Mouse (Mus musculus) layer of hippocampus, adult 9-11 months (tissue): ENCODE data around the gene Nfkbiz.

Experiments used
- DNase-seq: peaks from one replicate; pipeline ENCODE4 v3.0.0; 2022

Nfkbiz gene

DNA sequence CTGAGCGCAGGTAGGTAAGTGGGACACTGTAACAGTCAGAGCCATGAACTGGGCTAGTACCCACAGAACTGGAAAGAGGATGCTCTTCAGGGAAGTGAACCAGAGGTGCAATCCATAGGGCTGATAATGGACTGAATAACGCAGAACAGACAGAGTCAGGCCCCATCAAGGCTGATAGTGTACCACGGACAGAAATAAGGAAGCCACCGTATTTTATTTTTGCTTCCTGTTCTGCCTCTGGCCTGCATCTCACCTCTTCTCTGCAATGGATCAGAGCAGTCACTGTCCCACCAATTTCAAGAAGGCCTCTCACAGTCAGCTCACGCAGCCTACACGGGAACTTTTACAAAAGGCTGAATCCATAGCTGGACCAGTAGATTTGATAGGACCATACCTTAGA is 6.7 kb downstream of the Nfkbiz start:
- no peak for DNase-seq

DNA sequence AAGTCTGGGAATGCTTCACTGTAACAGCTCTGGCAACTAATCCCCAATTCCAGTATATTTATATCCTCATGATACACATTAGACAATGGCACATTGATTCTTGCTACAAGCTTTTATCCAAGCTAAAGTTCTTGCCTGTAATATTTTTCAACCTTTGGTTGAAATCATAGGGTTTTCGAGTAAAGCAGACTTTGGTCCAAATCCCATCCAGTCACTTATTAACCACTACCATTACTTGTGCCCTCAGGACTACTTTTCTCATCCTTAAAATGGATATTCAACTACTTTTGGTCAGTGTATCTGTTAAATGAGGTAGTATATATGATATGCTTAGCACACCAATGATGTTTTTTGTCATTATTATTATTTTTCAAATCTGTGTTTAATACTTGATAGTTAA is 7.2 kb downstream of the Nfkbiz start:
- no peak for DNase-seq

DNA sequence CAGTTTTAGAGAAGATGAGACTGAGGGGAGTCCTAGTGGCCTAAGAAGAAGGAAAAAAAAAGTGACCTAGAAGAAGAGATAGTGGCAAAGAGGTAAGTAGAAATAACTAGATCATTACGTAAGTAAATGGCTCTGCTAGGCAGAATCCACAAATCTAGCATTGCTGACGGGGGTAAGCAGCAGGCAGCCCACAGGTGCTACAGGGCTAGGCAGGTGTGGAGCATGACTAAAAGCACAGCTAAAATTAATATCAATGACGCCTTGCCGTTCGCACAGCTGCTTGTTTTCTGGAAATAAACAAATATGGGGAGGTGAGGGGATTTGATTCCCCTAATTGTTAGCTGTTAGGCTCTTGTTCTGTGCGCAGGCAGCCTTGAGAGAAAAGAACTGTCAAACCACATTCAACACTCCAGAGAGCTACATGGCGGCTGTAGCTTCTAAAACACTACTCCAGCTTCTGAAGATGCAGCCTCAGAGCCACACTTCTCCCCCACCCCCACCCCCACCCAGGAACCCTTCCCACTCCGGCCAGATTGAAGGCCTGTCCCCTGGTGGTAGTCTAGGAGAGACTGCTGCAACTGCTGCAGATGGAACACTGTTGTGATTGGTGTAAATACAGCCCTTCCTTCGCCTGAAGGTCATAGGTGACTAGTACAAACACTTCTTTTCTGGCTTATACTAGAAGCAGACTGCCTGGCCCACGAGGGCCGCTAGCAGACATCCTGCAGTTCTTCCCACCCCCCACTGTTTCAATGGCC is 15.1 kb downstream of the Nfkbiz start:
- DNase-seq: no peak

DNA sequence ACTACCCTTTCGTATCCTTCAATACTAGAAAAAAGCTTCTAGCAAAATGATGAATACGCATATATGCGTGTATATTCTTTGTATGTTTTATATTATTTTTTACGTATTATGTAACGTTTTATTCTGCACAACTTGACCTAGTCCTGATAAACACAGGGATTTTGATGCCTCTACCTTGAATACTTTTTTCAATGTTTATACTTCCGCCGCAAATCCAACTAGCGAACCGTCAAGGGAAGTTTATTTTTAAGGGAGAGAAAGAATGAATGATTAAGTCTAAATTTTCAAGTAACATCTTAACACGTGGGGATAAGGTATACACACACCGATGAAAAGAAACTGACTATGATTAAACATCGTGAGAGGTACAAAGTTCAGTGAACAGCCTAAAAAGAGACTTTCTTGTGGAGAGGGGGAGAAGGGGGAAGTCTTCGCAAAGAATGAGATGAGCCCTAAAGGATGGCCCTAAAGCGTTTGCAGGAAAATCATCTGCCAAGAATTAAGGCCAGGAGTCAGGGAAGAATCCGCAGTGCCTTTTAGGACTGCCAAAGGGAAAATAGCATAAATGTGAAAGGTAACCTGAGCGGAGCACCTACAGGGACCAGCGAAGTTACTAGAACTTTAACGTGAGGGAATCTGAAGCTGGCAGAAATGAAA is 15.8 kb downstream of the Nfkbiz start:
- no peak for DNase-seq

DNA sequence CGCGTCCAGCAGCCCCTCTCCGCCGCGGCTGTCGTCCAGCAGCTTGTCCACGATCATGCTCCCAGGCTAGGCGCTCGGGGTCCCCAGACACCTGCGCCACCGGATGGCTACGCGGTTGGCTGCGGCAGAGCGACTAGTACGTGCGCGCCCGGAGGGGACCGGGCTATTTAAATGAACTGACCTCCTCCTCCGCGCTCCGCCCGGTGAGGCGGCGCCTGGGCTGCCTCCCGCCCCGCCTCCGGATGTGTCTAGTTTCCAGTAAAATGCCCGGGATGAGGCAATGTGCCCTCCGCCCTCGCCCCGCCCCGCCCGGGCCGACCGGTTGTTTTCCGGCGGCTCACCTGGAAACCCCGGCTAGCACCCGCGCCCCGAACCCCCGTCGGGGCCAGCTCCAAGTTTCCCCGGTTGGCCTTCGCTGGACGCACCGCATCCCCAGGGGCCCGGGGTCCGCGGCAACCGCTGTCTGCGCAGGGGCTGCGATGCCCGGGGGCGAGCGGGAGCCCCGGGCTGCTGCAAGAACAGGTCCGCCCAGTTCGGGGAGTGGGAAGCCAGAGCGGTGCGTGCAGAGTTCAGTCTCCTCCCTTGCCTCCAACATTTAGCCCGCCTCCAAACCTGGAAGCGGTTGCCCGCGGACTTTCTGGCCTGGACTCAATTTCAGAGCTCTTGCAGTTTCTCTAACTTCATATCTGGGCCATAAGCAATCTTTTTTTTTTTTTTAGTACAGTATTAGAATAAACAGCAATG is 16.5 kb downstream of the Nfkbiz start:
- peak; percentile 92 for DNase-seq

DNA sequence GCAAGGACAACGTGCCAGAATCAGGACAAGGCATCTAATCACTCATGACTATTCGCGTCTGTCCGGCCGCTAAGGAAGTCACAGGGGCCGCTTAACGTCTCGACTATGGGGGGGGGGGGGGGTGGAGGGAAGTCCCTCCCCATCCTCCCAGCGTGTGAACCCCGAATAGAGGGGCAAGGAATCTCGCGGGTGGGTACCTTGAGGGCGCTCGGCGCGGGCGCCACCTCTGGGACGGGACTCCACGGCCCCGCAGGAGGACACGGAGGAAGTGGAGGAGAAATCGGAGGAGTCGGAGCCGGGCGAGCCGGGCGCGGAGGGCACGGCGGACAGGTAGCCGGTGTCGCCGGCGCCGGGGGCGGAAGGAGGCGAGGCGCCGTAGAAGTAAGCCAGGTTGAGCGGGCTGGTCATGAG is 17.1 kb downstream of the Nfkbiz start:
- DNase-seq: no peak

DNA sequence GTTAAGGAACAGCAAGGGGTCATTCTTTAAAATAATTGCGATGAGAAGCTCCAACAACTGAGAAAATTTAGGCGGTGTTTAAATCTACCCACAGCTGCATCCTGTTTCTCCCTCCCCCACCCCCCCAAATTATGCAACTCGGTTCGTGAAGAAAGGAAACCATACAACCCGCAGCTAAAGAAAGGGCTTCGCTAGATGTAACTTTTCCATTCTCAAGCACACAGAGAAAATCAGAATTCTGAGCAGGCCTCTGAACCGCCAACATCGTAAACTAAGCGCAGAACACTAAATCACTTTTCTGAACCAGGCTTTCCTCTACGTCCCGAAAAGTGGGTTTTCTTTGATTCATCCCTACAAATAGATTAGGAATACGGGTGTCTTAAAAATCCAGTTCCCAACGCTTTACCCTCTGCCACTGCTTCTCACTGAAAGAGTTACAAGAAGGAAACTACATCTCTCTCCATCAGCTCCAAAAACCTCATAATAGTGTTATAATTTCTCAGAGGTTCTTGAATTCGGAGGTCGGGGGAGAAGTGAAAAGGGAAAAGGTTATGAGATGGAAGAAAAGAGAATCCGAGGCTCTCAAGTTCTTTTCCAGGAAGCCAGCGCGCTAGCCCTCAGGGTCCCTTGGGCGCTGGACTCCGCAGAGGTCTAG is 17.7 kb downstream of the Nfkbiz start:
- no peak for DNase-seq

DNA sequence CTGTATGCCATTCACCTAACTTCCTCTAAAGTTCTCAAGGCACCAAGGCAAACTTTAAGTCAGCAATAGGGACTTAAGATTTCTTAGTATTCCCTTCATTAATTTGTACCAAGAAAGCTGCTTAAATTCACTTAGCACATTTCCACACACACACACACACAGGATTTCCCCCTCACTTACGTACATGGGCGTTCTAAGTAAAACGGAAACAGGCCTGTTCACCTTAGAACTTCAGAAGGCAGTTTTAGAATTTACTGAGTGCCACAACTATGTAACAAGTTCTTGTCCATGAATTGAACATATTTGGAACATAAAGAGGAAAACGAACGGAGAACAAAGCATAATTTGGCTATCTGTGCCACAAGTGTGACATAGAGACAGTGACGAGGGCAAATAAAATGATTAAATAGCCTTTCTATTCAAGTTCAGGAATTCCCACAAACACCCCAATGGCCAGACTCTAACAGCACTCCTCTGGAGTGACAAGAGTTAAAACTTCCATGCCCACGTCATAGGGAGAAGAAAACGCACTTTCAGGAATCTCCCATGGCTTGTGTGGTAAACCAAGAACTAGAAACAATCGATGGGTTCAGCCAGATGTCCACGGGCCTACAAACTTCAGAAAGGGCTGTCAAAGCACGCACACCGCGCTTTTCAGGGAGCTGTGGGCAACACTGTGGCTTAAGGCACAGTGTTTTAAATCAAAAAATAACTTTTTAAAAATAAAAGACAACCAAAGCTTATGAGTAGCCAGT is 18.4 kb downstream of the Nfkbiz start:
- no peak for DNase-seq

DNA sequence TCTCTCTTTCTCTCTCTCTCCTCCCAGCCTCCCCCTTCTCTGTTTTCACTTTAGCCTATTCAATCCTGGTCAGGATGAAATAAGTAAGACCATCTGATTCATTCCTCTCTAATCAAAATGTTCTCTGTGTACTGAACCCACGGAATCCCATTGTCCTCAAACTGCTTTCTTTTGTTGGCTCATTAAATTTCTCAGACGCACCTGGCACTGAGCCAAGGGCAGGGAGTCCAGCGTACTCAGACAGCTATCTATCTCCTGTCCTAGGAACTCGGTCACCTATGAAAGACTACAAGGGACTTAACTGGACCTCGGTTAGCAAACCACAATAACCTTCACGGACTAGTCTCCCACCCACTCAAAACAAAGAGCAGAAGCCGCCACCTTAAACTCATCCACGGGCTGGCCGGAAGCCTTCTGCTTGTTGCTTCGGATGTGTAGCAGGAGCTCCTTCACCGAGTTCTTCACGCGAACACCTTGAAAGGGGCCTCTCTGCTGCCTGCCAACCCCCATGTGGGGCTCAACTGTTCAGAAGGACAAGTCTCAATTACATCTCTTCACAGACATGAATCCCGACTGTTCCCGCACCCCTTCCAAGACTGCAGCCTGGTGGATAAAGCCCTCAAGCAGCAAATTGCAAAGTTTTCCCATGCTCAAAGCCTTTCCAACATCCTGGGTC is 19.4 kb downstream of the Nfkbiz start:
- no peak for DNase-seq

DNA sequence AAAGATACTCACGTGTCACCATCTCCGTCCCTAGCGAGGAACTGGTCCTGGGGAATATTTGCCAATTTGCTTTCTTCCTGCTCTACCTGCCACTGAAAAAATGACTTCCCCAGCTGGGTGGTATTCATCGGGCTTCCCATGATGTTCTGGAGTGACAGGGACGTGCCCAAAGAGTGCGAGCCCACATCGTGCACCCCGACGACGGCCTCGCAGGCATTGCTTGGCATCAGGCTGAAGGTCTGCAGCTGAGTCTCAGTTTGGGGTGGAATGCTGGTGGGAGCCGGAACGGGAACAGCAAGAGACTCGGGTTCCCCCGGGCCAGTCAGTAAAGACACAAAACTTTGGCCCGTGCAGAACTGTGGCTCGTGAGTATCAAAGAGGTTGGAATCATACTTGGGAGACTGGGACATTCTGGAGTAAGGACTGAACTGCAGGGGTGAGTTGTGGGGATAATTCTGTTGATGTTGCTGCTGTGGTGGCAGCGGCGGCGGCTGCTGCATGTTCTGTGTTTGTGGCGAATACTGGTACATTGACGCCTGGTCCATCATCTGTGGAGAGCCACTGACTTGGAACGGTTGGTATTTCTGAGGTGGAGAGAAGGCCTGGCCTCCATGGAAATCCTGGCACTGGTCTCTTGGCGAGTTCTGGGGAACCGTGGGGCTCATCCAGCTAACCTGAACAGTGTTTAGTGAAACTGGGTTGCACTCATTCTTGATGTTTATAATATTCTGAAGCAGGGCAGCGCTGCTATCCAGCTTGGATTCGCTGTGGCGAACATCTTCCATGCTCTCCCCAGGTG is 20.8 kb downstream of the Nfkbiz start:
- DNase-seq: no peak

DNA sequence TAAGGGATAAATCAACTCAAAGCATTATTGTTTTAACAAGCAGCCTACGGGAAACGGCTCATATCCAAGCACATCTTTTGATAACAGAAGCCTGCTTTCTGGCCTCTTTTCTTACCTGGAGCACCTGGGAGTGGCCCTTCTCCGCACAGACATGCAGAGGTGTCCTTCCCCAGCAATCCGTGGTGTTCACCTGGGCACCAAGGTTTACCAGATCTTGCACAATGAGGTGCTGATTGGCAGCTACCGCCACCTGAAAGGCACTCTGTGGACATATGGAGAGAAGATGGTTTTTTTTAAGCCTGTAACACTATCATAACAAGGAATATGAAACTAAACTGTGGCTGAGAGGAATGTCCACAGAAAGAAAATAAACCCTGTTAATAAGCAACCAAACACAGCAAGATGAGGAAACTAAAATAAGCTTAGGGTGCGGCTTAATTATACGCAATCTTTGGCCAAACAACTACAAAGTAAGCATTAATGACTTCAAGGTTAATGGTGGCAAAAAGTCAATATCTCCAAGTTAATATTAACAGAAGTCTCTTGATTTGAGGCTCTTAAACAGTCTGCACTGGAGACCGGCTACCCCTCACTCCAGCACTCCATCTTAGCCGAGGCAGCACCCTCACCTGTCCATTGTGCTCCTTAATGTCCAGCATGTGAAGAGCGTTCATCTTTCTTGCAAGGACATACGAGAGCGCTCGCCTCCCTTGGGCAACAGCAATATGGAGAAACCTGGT is 22.3 kb downstream of the Nfkbiz start:
- no peak for DNase-seq

DNA sequence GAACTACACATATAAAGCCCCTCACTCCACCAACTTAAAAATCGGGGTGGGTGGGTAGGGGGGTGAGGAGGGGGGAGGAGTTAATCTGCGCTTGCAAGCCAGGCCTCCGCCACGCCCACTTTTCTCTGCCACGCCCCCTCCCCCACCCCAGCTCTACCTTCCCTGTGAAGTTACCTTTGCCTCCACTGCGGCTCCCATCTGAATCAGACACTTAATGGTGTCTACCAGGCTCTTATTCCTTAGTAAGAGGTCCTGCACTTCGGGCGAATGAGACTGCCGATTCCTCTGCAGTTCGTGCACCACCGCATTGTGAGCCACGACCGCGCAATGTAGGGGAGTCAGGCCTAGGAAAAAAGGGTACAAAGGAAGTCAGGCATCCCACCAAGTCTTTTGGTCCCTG is 23.2 kb downstream of the Nfkbiz start:
- no peak for DNase-seq

DNA sequence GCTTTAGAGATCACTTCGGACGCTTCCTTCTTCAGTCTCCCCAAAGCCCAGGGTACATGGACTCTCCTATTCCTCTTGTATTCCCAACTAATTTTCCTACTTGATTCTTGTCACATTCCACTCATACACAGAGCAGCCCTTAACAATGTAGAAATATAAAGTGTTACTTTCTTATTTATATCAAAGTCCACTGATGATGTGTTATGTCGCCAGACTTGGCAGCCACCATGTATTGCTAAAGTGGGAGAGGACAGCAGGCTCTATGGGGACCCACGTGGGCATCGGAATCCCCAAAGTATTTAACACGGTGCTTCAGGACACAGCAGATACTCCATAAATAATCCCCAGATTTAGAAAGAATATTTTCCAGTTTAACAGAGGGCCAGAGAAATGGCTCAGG is 24.0 kb downstream of the Nfkbiz start:
- no peak for DNase-seq

DNA sequence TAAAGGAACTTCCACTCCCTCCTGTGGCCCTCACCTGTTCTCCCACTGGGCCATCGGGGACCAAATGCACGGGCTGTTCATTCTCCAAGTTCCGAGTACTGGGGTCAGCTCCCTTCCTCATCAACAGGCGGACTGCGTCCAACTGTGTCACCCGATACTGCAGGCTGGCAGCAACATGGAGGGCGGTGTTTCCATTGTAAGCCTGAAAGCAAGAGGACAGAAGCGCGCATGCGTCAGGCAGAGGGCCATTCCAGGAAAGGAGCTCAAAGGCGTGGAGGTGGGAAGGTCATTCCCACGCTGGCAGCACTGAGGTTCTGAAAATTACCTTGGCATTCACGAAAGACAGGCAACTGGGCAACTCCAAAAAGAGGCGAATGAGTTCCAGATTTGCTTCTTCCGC is 24.8 kb downstream of the Nfkbiz start:
- DNase-seq: no peak

DNA sequence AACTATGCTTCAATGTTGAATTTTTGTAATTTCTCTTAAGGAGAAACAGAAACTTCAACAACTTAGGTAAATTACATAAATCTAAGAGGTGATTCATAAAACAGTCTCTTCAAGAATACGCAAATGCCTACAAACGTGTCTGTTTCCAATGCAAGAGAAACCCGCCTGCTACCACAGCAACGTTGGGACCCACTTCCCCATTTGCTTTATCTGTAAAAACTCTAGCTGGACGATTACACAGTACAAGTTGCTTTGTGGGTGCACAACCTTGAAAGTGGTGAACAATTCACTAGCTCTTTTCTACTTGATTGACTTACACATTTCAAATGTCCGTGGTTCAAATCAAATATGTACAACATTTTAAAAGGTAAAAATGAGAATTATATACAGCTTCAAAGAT is 26.9 kb downstream of the Nfkbiz start:
- DNase-seq: no peak

DNA sequence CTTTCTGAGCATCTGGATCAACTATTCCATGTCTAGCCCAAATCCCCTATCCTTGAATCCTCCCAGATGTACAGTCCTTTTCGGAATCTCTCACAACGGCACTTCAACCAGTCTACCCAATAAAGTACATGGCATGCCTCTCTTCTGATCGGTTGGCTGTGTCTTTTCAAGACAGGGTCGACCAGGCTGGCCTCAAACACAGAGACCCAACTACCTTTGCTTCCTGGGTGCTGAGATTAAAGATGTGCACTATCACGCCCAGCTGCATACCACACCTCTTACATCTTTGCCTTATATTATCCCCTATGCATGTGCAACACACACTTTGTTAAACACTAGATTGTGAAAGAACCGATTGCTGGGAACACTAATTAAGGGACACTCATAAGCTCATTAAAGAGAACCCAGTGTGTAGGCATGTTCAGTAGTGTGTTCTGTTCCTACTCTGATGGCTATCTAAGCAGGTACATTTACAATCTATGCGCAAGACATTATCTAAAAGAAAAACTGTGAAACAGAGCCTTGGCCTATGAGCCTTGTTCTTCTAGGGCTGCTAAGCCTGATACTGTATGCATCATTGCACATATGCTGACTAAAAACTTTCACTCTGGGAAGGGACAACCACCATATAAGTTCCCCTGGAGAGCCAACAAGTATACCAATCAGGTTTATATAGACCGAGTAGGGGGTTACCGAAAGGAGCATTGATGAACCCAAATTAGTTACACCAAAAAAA is 28.8 kb downstream of the Nfkbiz start:
- no peak for DNase-seq

DNA sequence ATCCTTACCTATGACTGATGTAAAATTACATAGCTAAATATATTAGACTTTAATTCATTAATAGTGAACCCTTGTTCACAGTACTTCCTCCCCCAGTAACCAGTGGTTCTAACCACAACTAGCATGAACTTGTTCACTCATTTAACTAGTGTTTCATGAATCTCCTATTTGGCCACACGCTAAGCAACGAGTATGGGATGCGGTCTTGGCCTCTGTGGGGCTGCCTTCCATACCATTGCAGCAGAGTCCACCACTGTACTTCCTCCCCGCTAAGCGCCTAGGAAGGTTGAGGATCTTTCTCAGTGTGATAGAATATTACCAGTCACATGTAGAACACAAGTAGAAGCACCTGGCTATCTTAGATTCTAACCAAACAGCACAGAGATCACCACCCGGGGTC is 29.4 kb downstream of the Nfkbiz start:
- no peak for DNase-seq

DNA sequence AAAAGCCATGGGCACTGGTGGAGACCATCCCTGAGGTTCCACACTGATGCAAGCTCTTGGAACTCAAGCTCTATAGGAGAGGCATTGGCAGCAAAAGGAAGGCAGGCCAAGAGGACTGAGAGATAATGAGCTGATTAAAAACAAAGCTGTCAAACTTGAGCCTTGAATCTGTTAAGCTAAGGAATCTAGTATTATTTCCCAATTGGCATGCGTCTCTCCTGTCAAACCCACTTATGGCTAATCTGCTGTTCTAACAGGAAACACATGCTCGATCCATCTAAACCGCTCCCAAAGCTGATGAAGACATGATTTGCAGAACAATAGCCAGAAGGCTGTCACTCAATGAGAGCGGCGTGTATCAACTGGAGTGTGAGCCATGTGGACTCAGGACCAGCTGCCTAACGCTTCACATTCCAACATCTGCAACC is 31.2 kb downstream of the Nfkbiz start:
- DNase-seq: peak; percentile 63

DNA sequence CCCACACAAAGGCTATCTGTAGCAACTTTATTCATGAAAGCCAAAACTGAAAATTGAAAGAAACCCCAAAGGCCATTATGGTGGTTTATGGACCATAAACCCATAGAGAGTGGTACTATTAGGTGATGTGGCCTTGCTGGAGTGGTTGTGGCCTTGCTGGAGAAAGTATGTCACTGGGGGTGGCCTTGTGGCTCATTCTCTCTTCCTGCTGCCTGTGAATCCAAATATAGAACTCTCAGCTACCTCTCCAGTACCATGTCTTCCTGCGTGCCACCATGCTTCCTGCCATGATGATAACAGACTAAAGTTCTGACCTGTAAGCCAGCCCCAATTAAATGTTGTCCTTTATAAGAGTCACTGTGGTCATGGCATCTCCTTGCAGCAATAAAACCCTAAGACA is 33.9 kb downstream of the Nfkbiz start:
- no peak for DNase-seq

DNA sequence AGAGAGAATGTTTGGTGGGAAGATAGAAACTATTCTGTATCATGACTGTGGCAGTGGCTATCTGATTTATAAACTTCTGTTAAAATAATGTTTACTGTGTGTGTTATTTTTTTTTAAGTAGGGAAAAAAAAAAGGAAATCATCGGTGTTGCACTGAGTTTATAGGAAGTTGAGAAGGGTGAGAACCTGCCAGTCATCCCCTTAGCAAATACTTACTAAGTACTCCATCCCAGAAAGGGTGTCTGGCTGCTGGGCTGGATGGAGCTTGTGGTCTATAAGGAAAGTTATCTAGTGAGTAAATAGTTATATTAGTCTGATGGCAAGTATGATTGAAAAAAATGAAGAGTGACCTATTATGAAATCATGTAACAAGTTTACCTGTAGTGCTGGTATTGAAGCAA is 37.1 kb downstream of the Nfkbiz start:
- no peak for DNase-seq
